Comparison of ENCODE assay signal across 10 mouse cellular contexts in the genomic region with DNA sequence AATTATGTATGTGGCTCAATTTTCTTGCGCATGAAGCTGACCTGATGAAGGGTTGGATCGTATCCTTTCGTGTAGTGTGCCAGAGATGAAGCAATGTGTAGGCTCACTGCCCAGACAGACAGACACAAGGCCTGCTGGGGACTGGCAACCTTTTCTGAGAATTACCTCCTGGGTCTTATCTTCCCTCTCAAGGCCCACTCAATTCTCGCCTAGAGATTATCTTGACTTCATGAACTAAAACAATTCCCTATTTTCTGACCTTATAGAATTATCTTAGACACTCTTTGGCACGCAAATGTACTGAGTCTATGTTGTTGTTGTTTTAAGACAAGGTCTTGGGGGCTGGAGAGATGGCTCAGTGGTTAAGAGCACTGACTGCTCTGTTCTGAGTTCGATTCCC. TPM values are rescaled to one million over a fixed set of nuclear protein-coding genes. Genes with fewer than 3 reads are reported as not detected.
DNase-seq lines count a peak whose midpoint lies in the region; ATAC-seq and TF ChIP-seq lines count a peak whose summit lies in the region.
"Had no signal": no experiment of that assay in that cellular context is flagged by ENCODE, and none has a peak within 500 bp of the region (broad histone marks: within the 10 kb centered on the region; RNA-seq: fewer than 3 reads in every experiment).

No protein-coding gene starts in this region.

- 95% methylated on average over 6 of the region's 6 CpGs for WGBS in midbrain, embryonic 14.5 days

- no peaks in the 10 kb centered on the region for H3K9me3 ChIP-seq in G1E (replicated peaks)
- no peaks in the 10 kb centered on the region for H3K9me3 ChIP-seq in midbrain, embryonic 14.5 days (ENCODE audit: control insufficient read depth, low read length)
- H3K9me3 ChIP-seq: embryonic facial prominence, embryonic 13.5 days; limb, embryonic 12.5 days had no signal

- H3K27me3 ChIP-seq in G1E (ENCODE audit: insufficient read depth, low read length): no peaks in the 10 kb centered on the region
- H3K27me3 ChIP-seq in midbrain, embryonic 14.5 days (ENCODE audit: control insufficient read depth, insufficient read depth, low read length): no peaks in the 10 kb centered on the region
- H3K27me3 ChIP-seq: embryonic facial prominence, embryonic 13.5 days; limb, embryonic 12.5 days had no signal

- peak; percentile 45; the same call in 1 of the 2 replicates for ATAC-seq in G1E (ENCODE audit: extremely low read depth, insufficient number of reproducible peaks, low FRiP score, poor library complexity, severe bottlenecking)
- no peak for ATAC-seq in midbrain, embryonic 14.5 days (ENCODE audit: low FRiP score, low TSS enrichment)

- no peak overlapping the region for H3K4me2 ChIP-seq in midbrain, embryonic 14.5 days (ENCODE audit: low read length)
- H3K4me2 ChIP-seq: embryonic facial prominence, embryonic 13.5 days; limb, embryonic 12.5 days had no signal

- peaks cover 19% of the 10 kb centered on the region; the same call in 1 of the 2 replicates for H3K4me1 ChIP-seq in G1E (ENCODE audit: insufficient read depth, low read depth, low read length)
- H3K4me1 ChIP-seq in midbrain, embryonic 14.5 days (ENCODE audit: control insufficient read depth, insufficient read depth, low read length): no peaks in the 10 kb centered on the region
- H3K4me1 ChIP-seq: embryonic facial prominence, embryonic 13.5 days; limb, embryonic 12.5 days had no signal

- TF ChIP-seq CTCF in G1E (IDR thresholded peaks at IDR 0.05; ENCODE audit: low read depth, low read length): no peak

- no peaks in the 10 kb centered on the region for H3K36me3 ChIP-seq in G1E (replicated peaks)
- no peaks in the 10 kb centered on the region for H3K36me3 ChIP-seq in midbrain, embryonic 14.5 days (ENCODE audit: control insufficient read depth, insufficient read depth, low read length)
- H3K36me3 ChIP-seq: embryonic facial prominence, embryonic 13.5 days; limb, embryonic 12.5 days had no signal

- H3K27ac ChIP-seq in midbrain, embryonic 14.5 days (replicated peaks; ENCODE audit: low read depth, low read length): no peak overlapping the region
- H3K27ac ChIP-seq: embryonic facial prominence, embryonic 13.5 days; limb, embryonic 12.5 days had no signal

- no peak overlapping the region for H3K4me3 ChIP-seq in G1E (ENCODE audit: low read depth, low read length)
- H3K4me3 ChIP-seq in midbrain, embryonic 14.5 days (replicated peaks; ENCODE audit: low read depth, low read length): no peak overlapping the region
- H3K4me3 ChIP-seq: embryonic facial prominence, embryonic 13.5 days; limb, embryonic 12.5 days had no signal

- no peak overlapping the region for H3K9ac ChIP-seq in midbrain, embryonic 14.5 days (replicated peaks; ENCODE audit: low read length)
- H3K9ac ChIP-seq: embryonic facial prominence, embryonic 13.5 days; limb, embryonic 12.5 days had no signal

- peak; percentile 6 for DNase-seq in G1E (ENCODE audit: low spot score)
- DNase-seq in MEL-GATA-1-ER (ENCODE audit: extremely low read depth, low read depth): peak; percentile 86
- DNase-seq in cerebellum, adult 9-10 months: peak; percentile 92
- peak; percentile 51 to 80 for DNase-seq in heart, adult 9 months (ENCODE audit: low spot score in 2 of 2)
- DNase-seq in retina, postnatal 1 day: no peak
- no peak for DNase-seq in thymus, postnatal 14 days
- no peak for DNase-seq in midbrain, embryonic 14.5 days
- DNase-seq: thymus, postnatal 25 days had no signal

RNA-seq across cellular contexts. Expression of gene Smg1, which starts 22.6 kb away (rescaled TPM):
- total RNA-seq in G1E (2014; fragmentation: Nextera tagmentation) (121 and 138 TPM in 2 replicates), G1E (2017) (49.8 and 53.5 TPM in 2 replicates)
- 19.9 and 24.2 TPM in 2 replicates for polyA plus RNA-seq in G1E (2012)
- 31.7 and 38.4 TPM in 2 replicates for polyA plus RNA-seq in midbrain, embryonic 14.5 days (2014; fragmentation: Nextera tagmentation; extraction: Ambion mirVana)

Comparison
In these comparisons a context has a peak if more than half of its experiments do, and no peak if none do; other contexts are left out.
1. DNase-seq: peak in G1E (single experiment), MEL-GATA-1-ER (single experiment), cerebellum, adult 9-10 months (single experiment) and heart, adult 9 months (2 of 2); none in retina, postnatal 1 day (single experiment), thymus, postnatal 14 days (single experiment) and midbrain, embryonic 14.5 days (single experiment).